Mouse (Mus musculus) adrenal gland, adult 18-20 months (tissue): Measurements from ENCODE around the gene Tpm1. TPM values are rescaled to one million over a fixed set of nuclear protein-coding genes. Genes with fewer than 3 reads are reported as not detected.

ENCODE experiments used
- DNase-seq, 2 experiments: peaks; one replicate each; pipeline ENCODE4 v3.0.0; 2021 to 2022; ENCODE audit warnings: low spot score in 2 of 2
- total RNA-seq, 2 experiments: library from RNA; stranded (reverse); gene quantifications; 1 replicate in 1 of 2; 2 replicates in 1 of 2; pipeline ENCODE4 v1.2.3; 2021

Gene Tpm1
- total RNA-seq, 2 experiments from 2014 or later, result 158 to 306 TPM

DNA sequence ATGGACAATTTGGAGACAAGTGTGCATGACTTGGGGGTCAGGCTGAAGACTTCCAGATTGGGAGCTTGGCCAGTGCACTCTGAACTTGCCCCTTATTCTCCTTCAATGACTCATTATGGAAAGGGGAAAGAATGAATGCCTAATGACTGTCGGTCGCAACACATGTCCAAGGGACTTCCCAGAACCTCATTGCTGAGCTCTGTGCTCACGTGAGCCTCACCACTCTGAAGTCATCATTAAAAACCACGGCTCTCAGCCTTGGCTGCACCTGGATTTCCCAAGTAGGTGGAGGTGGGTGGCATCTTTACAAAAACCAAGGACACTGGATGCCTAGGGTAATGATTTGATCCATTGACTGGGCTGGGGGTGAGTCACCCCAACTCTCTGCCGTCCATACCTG is 59.2 kb downstream of the Tpm1 start:
- DNase-seq, result no peak

DNA sequence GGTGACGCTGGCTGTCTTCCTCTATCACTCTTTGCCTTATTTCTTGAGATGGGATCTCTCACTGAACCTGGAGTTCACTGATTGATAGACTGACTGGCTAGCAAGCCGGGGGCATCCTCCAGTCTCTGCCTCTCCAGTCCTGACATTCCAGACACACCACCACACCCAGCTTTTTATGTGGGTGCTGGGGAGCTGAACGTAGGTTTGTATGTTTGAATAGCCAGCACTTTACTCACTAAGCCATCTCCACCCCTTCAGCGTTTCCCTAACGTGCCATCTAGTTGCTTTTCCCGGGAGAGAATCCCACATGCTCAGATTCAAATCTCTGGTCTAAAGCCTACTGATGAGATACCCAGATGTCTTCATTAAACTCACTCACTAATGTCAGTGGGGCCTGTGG is 59.6 kb downstream of the Tpm1 start:
- DNase-seq, result no peak

DNA sequence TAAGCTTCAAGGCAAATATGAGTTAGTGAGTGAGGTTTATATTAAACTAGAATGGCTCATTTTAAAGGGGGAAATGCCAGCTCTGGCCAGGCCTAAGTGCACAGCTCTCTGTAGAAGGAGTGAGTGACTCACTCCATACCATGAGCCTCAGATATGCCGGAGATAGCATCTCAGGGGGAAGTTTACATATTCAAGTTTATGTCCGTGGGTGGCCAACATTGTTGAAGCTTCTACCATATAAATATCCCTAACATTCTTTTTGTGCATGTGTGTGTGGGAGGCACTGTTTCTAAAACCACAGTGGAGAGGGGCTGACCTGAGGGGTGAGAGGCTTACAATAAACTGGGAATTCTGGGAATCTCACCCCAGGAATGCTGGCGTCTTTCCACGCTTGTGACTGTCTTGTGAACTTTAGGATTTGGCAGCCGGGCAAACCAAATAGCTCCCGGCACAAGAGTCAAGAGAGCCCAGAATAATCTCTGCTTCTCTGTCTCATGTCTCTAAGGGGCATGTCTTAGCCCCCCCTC is 60.3 kb downstream of the Tpm1 start:
- no peak for DNase-seq

DNA sequence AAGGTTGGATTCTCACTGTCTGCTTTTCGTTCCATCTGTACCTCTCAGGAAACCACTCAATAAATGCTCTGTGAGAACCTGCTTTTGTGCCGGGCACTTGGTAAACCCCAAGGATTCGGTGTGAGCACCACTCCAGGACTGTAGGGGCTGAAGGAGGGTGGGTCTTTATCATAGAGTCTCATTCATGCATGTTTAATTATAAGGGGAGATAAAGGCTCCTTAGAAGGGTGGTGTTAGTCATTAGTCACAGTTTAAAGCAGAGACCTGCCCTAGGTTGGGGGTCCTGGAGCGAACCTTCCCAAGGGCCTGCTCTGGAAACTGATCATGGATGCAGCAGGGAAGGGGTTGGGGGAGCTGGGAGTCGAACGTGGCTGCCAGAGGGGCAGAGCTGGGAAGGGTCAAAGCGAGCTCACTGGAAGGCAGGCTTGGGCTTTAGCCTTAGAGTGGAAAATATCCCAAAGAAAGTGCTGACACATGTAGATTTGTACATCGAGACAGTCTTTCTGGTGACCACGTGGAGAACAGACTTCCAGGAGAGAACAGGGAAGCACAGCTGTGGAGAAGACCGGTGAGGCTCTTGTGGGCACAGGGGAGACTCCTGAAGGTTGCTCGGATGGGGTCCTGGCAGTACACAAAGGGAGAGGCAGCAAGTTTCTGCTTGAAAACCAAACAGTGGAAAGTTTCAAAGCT is 60.9 kb downstream of the Tpm1 start:
- DNase-seq, result no peak

DNA sequence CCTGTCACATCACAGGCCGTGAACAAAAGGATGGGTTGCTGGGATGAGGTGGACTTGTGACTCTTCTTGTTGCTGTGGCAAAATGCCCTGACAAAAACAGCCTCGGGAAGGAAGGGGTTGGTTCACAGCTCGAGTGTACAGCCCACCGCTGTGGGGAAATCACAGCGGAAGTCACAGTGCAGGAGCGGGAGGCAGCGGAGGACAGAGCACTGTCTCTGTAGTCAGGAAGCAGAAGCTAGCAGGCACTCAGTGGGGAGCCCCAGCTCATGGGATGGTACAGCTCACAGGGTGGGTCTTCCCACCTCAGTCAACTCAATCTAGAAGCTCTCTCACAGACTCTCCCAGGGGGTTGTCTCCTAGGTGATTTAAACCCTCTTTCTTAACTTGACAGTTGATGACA is 63.8 kb downstream of the Tpm1 start:
- no peak for DNase-seq

DNA sequence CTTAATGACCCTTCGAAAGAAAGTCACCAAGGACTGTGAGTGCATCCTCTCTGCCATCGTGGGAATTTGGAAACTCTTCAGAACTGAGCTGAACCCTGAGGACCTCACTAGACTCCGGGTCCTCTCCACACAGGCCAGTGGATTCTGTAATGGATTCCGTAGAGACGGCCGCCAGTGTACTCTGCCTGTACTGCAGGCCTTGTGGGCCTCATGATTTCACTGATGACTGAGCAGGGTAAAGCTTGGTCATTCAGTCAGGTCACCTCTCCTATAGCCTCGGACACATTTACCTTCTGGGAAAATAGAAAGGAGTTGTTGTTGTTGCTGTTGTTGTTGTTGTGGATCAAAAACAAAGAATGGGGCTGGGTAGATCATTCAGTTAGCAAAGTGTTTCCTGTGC is 67.1 kb downstream of the Tpm1 start:
- DNase-seq, result no peak

DNA sequence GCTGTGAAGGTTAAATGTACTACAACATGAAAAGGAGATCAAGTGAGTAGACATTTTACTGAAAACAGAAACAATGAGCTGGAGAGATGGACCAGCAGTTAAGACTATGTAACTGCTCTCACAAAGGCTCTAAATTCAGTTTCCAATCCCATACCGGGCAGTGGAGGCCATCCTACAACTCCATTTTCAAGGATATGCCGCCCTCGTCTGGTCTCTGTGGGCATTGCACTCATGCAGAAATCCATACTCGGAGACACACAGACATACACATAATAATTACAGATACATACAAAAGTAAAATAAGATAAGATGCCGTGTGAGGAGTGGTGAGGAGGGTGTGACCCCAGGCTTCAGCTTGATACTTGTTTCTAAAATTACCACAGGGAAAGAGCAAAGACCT is 68.7 kb downstream of the Tpm1 start:
- peak; percentile 59 to 72 for DNase-seq

DNA sequence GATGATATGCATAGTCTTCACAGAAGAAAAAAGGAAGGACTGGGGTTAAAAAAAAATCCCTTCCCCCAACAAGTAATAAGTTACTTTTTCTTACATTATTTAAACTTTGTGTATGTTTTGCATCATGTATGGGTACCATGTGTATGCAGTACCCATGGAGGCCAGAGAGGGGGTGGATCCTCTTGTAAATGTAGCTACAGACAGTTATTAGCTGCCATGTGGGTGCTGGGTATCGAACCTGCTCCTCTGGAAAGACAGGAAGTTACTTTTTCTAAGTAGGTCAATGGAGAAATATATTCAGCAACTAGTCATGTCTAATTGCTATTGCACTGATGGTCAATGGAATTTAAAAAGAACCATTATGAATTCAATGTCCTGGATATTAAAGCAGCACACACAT is 70.7 kb downstream of the Tpm1 start:
- no peak for DNase-seq

DNA sequence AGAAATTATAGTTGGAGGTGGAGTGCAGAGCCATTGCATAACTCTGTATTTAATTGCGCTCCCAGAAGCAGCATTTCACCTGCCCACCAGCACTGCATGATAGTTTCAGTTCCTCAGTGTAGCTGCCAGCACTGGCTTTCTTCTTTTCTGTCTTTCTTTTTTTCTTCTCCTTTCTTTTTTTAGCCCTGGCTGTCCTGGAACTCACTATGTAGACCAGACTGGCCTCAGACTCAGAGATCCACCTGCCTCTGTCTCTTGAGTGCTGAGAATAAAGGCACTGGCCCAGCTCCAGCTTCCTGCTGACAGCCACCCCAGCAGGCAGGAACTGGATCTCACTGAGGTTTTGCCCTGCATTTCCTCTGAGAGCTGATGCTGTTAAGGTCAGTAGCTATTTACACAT is 71.2 kb downstream of the Tpm1 start:
- DNase-seq, result no peak

DNA sequence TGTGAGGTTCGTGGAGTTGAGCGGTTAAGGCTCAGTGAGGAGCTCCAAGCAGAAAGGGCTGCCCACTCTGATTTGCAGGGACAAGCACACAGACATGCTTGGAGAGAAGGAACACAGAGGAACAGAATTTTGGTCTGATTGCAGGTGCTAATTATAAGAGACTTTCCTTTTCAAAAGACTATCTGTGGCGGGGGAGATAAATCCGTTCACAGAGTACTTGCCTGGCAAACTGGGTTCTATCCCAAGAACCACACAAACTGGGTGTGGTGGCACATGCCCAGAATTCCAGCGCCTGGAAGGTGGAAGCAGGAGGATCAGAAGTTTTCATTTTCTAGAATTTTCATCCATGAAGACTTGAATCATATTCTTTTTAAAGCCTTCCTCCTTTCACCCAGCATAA is 72.1 kb downstream of the Tpm1 start:
- DNase-seq, result no peak

DNA sequence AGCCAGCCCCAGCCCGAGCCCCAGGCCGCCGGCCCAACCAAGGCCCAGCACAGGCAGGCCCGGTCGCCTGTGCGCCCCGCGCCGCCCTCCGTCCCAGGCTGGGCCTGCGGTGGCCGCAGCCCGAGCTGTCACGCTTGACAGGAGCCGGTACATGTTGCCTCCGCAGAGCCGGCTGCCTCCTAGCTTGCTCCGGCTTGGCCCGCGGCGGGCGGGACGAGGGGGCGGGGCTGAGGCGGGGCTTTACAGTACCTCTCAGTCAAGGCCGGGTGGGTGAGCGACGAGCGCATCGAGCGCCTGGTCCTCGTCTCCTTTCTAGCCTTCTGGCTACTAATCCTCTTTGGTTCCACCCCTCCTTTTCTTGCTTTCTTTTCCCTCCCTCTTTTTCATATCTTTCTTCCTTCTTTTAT is 74.0 kb downstream of the Tpm1 start, which contains the start of gene Lactb:
Gene Lactb, minus strand, starts transcription at position 246 of the 407 bp plus-strand sequence.
- peak; percentile 93 to 94 for DNase-seq

DNA sequence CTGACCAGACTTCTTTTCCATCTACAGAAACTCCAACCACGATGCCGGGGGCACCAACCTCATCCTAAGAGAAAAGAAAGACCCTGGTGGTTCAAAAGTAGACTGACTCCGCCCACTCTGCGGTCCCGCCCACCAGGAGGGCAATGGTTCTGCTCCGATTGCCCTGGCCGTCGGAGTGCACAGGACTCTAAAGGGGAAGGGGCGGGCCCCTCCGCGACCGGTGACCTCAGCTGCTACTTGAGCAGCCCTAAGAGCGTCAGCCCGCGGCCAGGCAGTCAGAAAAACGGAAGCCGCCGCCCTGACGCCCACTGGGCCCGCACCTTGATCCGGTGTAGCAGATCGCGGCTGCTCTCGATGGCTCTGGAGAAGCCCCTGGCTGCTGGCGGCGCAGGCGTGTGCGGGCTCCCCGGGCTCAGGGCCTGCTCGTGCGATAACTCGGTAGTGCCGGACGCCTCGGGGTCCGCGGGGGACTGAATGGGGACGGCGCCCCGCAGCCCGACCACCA is 74.4 kb downstream of the Tpm1 start:
- peak; percentile 62 to 75 for DNase-seq

Other genes with a start within 250 kb of the Tpm1 start
- gene Aph1c, start 214.7 kb downstream of the Tpm1 start, total RNA-seq, result 1 to 10 TPM; 2.7 to 6.6 TPM
- 10 to 100 TPM; 16.8 to 23.8 TPM for gene Rab8b, start 129.7 kb downstream of the Tpm1 start, total RNA-seq
- gene Rps27l, start 103.3 kb downstream of the Tpm1 start, total RNA-seq, result 100 to 1,000 TPM; 290 to 293 TPM
- gene Lactb, start 73.9 kb downstream of the Tpm1 start, total RNA-seq, result 10 to 100 TPM; 15.4 to 20.0 TPM